Mouse (Mus musculus) skeletal muscle tissue, postnatal 0 days (tissue): ENCODE measurements around the gene Ndufs1. TPM values are rescaled to one million over a fixed set of nuclear protein-coding genes. Genes with fewer than 3 reads are reported as not detected.

Experiments
- microRNA-seq, 2 experiments: library from miRNA; unstranded; fragments of <30 nt; microRNA quantifications; one replicate each; pipeline ENCODE4; 2016
- polyA plus RNA-seq: library from polyadenylated mRNA; unstranded; fragments of >200 nt; fragmentation: Nextera tagmentation; extraction: Ambion mirVana; gene quantifications from 2 replicates; pipeline ENCODE4 v1.2.1, GENCODE M21; 2015

The Ndufs1 gene
- polyA plus RNA-seq: 246 and 280 TPM in 2 replicates

GRCm38 (mm10) chr1:63176604-63177421 lies at the start of gene Ndufs1, which contains the start of gene Eef1b2:
Ndufs1 (minus strand) TSS chr1:63176833.
Eef1b2 (plus strand) TSS chr1:63176825.

GRCm38 (mm10) chr1:63214271-63214558 lies 37.6 kb upstream of the Ndufs1 start, which contains the start of gene Gpr1:
Gpr1 (minus strand) TSS chr1:63214543.

GRCm38 (mm10) chr1:63114136-63114781 lies 62.4 kb downstream of the Ndufs1 start, which contains the start of gene Ino80d:
Ino80d (minus strand) TSS chr1:63114667.

Small RNAs within 50 kb of the gene (microRNA-seq; reads per million reads assigned to microRNA genes)
- gene Gm24557 (0 reads per million in 2 experiments), gene Gm27512 (0 reads per million in 2 experiments)

Other genes with a start within 250 kb of the Ndufs1 start
- gene Ino80d, start 62.2 kb downstream of the Ndufs1 start, polyA plus RNA-seq: 5.7 and 5.8 TPM in 2 replicates
- 432 and 450 TPM in 2 replicates for gene Eef1b2, start within 50 bp of the Ndufs1 start, polyA plus RNA-seq
- gene Gpr1, start 37.7 kb upstream of the Ndufs1 start, polyA plus RNA-seq: 1.6 and 1.8 TPM in 2 replicates
- gene Zdbf2, start 96.4 kb upstream of the Ndufs1 start, polyA plus RNA-seq: 61.9 and 79.8 TPM in 2 replicates